Mouse (Mus musculus) E14TG2a.4 (cell line): ENCODE data around the gene Pigo.

Experiments
- CTCF ChIP-seq: conservative IDR thresholded peaks from 2 replicates; pipeline ENCODE4 v1.5.1; 2014; ENCODE audit warnings: low read length
- NANOG ChIP-seq: IDR thresholded peaks from 2 replicates; pipeline ENCODE4 v1.6.1; 2014; ENCODE audit warnings: borderline replicate concordance, low read length, mixed read lengths
- POU5F1 ChIP-seq: IDR thresholded peaks from 2 replicates; pipeline ENCODE4 v1.6.1; 2014; ENCODE audit warnings: low read length, borderline replicate concordance

DNA sequence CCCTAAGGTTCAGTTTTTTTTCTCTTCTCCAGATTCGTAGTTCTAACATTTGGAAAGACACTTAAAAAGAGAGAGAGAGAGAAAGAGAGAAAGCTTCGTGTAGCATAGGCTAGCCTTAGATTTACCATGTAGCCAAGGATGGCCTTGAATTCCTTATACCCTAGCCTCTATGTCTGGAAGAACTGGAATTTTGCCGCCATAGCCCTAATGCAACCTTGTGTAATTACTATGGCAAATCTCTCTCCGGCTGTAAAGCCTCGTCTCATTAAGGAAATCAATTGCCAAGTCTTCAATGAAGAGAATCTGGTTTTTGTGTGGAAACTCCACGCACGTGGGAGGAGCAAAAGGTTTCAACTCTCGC is 32.8 kb upstream of the Pigo start:
- no peak for TF ChIP-seq CTCF
- TF ChIP-seq POU5F1, result no peak
- TF ChIP-seq NANOG, result no peak
